Mouse (Mus musculus) intestine, postnatal 0 days (tissue): Measurements from ENCODE around the gene Hdac5. TPM values are rescaled to one million over a fixed set of nuclear protein-coding genes. Genes with fewer than 3 reads are reported as not detected.

Experiments used
- ATAC-seq: fragments of 200-750 bp; cut with Nextera tagmentation; 2 replicates; pipeline ENCODE4 v1.8.0; 2017; ENCODE audit warnings: mild to moderate bottlenecking, moderate TSS enrichment, moderate library complexity
- H3K27ac ChIP-seq: fragments of 300-500 bp; sonication (generic); 2 replicates; pipeline ENCODE4 v1.5.1; 2014; ENCODE audit warnings: mild to moderate bottlenecking, low read depth, low read length, moderate library complexity
- H3K27me3 ChIP-seq: fragments of 300-500 bp; sonication (generic); replicated peaks from 2 replicates; pipeline ENCODE4 v1.6.1; 2014; ENCODE audit warnings: low read length, mixed read lengths; ENCODE audit not compliant: control insufficient read depth, insufficient read depth
- H3K36me3 ChIP-seq: fragments of 300-500 bp; sonication (generic); 2 replicates; pipeline ENCODE4 v1.6.1; 2014; ENCODE audit warnings: mild to moderate bottlenecking, moderate library complexity; ENCODE audit not compliant: control insufficient read depth, insufficient read depth
- H3K4me1 ChIP-seq: fragments of 300-500 bp; sonication (generic); replicated peaks from 2 replicates; pipeline ENCODE4 v1.6.1; 2014; ENCODE audit warnings: antibody characterized with exemption, low read length, mixed read lengths; ENCODE audit not compliant: control insufficient read depth, insufficient read depth
- H3K4me2 ChIP-seq: fragments of 300-500 bp; sonication (generic); replicated peaks from 2 replicates; pipeline ENCODE4 v1.6.1; 2014; ENCODE audit warnings: low read depth, mild to moderate bottlenecking, moderate library complexity
- H3K4me3 ChIP-seq: fragments of 300-500 bp; sonication (generic); 2 replicates; pipeline ENCODE4 v1.5.1; 2014; ENCODE audit warnings: low read depth, low read length
- H3K9ac ChIP-seq: fragments of 300-500 bp; sonication (generic); 2 replicates; pipeline ENCODE4 v1.6.1; 2014; ENCODE audit warnings: mild to moderate bottlenecking, low read depth, low read length
- H3K9me3 ChIP-seq: fragments of 300-500 bp; sonication (generic); 2 replicates; pipeline ENCODE4 v1.6.1; 2016; ENCODE audit warnings: mixed run types; ENCODE audit not compliant: control insufficient read depth
- CTCF ChIP-seq: sonication (generic); IDR thresholded peaks from 2 replicates; pipeline ENCODE4 v1.5.1; 2016; ENCODE audit warnings: low read depth, mild to moderate bottlenecking, control low read depth, antibody characterized with exemption, moderate library complexity
- WGBS: fragments of 180-500 bp; shearing (Covaris S2); extraction: QIAGEN DNeasy Blood & Tissue Kit; methylation state at CpG from one replicate; pipeline ENCODE4 v1.1.7; 2014; 5-methylcytosine and 5-hydroxymethylcytosine counted together
- microRNA-seq: library from miRNA; unstranded; fragments of <30 nt; microRNA quantifications from one replicate; pipeline ENCODE4, GENCODE M21; 2016
- polyA plus RNA-seq: library from polyadenylated mRNA; unstranded; fragments of >200 nt; fragmentation: Nextera tagmentation; extraction: Ambion mirVana; gene quantifications from 2 replicates; pipeline ENCODE4 v1.2.1, GENCODE M21; 2015

Hdac5 gene
- polyA plus RNA-seq, 1 experiment from 2014 or later = 30.1 TPM

DNA sequence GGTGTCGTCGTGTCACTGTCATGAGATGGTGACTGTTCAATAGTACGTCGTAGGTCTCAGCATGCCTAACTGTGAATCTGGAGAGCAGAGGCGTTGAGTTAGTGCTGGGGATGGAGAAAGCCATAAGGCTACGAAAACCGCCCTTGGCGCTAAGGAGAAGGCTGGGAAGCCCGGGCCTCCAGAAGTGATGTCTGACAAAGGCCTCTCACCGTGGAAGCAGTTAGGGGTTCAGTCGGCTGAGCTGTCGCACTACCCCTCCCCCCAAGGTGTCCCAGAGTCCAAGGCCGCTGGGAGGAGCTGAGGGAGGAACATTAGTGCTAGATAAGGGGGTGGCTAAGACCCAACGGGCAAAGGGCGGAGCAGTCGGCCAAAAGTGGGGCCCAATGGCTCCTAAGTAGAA lies 84.0 kb downstream of the Hdac5 start:
- H3K9me3 ChIP-seq = no peaks in the 10 kb centered on the region
- H3K27me3 ChIP-seq = peaks cover 10% of the 10 kb centered on the region; the same call in 1 of the 2 replicates
- H3K4me1 ChIP-seq = peaks cover 2% of the 10 kb centered on the region; the same call in 1 of the 2 replicates
- ATAC-seq = peak; percentile 72
- peak overlapping the region; percentile 58 for H3K9ac ChIP-seq
- no peak for TF ChIP-seq CTCF
- WGBS = 5% methylated on average over 16 of the region's 16 CpGs
- H3K36me3 ChIP-seq = peaks cover 4% of the 10 kb centered on the region; the same call in 1 of the 2 replicates
- H3K4me3 ChIP-seq = peak overlapping the region; percentile 53
- peak overlapping the region; percentile 94 for H3K27ac ChIP-seq
- H3K4me2 ChIP-seq = peak overlapping the region; percentile 67

DNA sequence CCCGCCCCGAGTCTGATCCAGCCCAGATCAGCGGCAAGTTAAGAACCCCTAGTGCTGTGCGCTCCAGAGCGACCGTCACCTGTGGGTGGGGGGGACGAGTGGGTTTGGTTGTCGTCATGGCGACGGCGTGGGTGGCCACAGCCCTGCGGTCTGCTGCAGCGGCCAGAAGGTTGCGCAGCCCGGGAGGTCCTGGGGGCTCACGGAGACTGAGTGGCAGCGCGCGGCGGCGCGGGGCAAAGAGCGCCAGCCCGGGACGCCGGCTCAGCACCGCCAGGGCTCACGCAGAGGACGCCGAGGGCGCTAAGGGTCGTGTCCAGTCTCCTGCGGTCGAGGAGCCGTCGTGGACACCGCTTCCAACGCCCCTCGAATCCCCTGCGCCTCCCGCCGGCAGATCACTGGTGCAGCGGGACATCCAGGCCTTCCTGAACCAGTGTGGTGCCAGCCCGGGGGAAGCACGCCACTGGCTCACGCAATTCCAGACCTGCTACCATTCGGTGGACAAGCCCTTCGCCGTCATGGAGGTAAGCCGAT lies 84.4 kb downstream of the Hdac5 start, which contains the start of gene Nags:
Gene Nags, plus strand, starts transcription at position 43 of the 531 bp plus-strand sequence.
- ATAC-seq = peak; percentile 16; the same call in 1 of the 2 replicates
- Histone ChIP-seq H3K9ac (peak within 1 kb of the TSS; percentile 58), H3K36me3 (peaks cover 1% of the 10 kb centered on the region; the same call in 1 of the 2 replicates), H3K27ac (peak within 1 kb of the TSS; percentile 94), H3K4me1 (peaks cover 2% of the 10 kb centered on the region; the same call in 1 of the 2 replicates), H3K9me3 (no peaks in the 10 kb centered on the region), H3K4me2 (peak within 1 kb of the TSS; percentile 67), H3K27me3 (peaks cover 10% of the 10 kb centered on the region; the same call in 1 of the 2 replicates), H3K4me3 (peak within 1 kb of the TSS; percentile 53)
- no peak for TF ChIP-seq CTCF
- 1% methylated on average over 48 of the region's 50 CpGs for WGBS

DNA sequence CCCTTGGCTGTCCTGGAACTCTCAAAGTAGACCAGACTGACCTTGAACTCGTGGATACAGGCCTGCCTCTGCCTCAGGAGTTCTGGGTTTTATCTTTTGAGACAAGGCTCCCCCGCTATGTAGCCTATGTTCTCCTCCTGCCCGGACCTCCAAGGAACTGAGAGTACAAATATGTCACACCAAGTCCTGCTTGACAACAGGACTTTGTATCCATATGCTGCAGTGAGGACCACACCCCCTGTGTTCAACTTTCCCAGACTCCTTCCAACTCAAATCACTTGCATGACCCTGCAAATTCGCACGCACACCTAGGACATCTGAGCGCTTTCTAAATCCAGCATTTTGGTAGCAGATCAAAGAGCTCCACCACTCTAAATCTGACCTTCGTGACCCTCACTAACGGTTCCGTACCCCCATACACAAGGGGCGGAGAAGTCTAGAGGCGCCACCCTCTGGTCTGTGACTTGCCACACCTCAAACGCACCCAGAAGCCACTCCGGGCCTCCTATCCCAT lies 85.0 kb downstream of the Hdac5 start:
- H3K36me3 ChIP-seq = no peaks in the 10 kb centered on the region; the same call in 1 of the 2 replicates

More for the DNA sequence above, 85.0 kb downstream of the Hdac5 start:
- H3K9ac ChIP-seq = peak overlapping the region; percentile 58
- peak overlapping the region; percentile 53 for H3K4me3 ChIP-seq
- 19% methylated on average over 13 of the region's 13 CpGs for WGBS
- H3K27me3 ChIP-seq = peaks cover 10% of the 10 kb centered on the region; the same call in 1 of the 2 replicates
- peak; percentile 75 for ATAC-seq
- peaks cover 2% of the 10 kb centered on the region; the same call in 1 of the 2 replicates for H3K4me1 ChIP-seq
- H3K4me2 ChIP-seq = peak overlapping the region; percentile 67
- TF ChIP-seq CTCF = peak; percentile 45
- H3K9me3 ChIP-seq = no peaks in the 10 kb centered on the region
- peak overlapping the region; percentile 94 for H3K27ac ChIP-seq

Small RNA genes lying within 50 kb of the gene (microRNA-seq; reads per million reads assigned to microRNA genes)
- not detected for gene Mir8101

Other genes starting within 250 kb of the Hdac5 start
- not detected in 2 replicates for gene Cfap97d1, start 245.9 kb downstream of the Hdac5 start, polyA plus RNA-seq
- gene Dusp3, start 243.2 kb downstream of the Hdac5 start, polyA plus RNA-seq = 49.9 and 53.5 TPM in 2 replicates
- gene Mpp3, start 201.7 kb downstream of the Hdac5 start, polyA plus RNA-seq = 8.1 and 8.6 TPM in 2 replicates
- gene Cd300lg, start 188.7 kb downstream of the Hdac5 start, polyA plus RNA-seq = 5.4 and 5.6 TPM in 2 replicates
- gene Mpp2, start 141.7 kb downstream of the Hdac5 start, polyA plus RNA-seq = 1.7 and 2.2 TPM in 2 replicates
- gene Ppy, start 128.8 kb downstream of the Hdac5 start, polyA plus RNA-seq = 1.2 and 3.4 TPM in 2 replicates
- gene Pyy, start 122.3 kb downstream of the Hdac5 start, polyA plus RNA-seq = 181 and 192 TPM in 2 replicates
- gene Nags, start 84.7 kb downstream of the Hdac5 start, polyA plus RNA-seq = 37.9 and 40.4 TPM in 2 replicates
- 10.9 and 11.4 TPM in 2 replicates for gene Tmem101, start 73.8 kb downstream of the Hdac5 start, polyA plus RNA-seq
- 103 and 107 TPM in 2 replicates for gene Lsm12, start 44.9 kb downstream of the Hdac5 start, polyA plus RNA-seq
- 20.4 and 21.1 TPM in 2 replicates for gene G6pc3, start 40.5 kb downstream of the Hdac5 start, polyA plus RNA-seq
- 2.7 and 3.4 TPM in 2 replicates for gene BC030867, start 18.7 kb upstream of the Hdac5 start, polyA plus RNA-seq
- 0.05 and 0.09 TPM in 2 replicates for gene Asb16, start 38.6 kb upstream of the Hdac5 start, polyA plus RNA-seq
- gene Tmub2, start 54.8 kb upstream of the Hdac5 start, polyA plus RNA-seq = 43.3 and 44.2 TPM in 2 replicates
- 8.6 and 10.5 TPM in 2 replicates for gene Atxn7l3, start 66.5 kb upstream of the Hdac5 start, polyA plus RNA-seq
- gene Ubtf, start 89.6 kb upstream of the Hdac5 start, polyA plus RNA-seq = 39.6 and 41.9 TPM in 2 replicates
- gene Slc4a1, start 136.0 kb upstream of the Hdac5 start, polyA plus RNA-seq = 0.29 and 0.34 TPM in 2 replicates
- gene Rundc3a, start 163.2 kb upstream of the Hdac5 start, polyA plus RNA-seq = 5.2 and 5.3 TPM in 2 replicates
- 283 and 296 TPM in 2 replicates for gene Slc25a39, start 177.8 kb upstream of the Hdac5 start, polyA plus RNA-seq
- gene Grn, start 200.1 kb upstream of the Hdac5 start, polyA plus RNA-seq = 339 and 382 TPM in 2 replicates
- gene Fam171a2, start 217.5 kb upstream of the Hdac5 start, polyA plus RNA-seq = 1.7 and 1.8 TPM in 2 replicates
- 2.5 and 2.6 TPM in 2 replicates for gene Itga2b, start 240.0 kb upstream of the Hdac5 start, polyA plus RNA-seq